Mouse (Mus musculus): Measurements from ENCODE around the gene Col4a1.

DNA sequence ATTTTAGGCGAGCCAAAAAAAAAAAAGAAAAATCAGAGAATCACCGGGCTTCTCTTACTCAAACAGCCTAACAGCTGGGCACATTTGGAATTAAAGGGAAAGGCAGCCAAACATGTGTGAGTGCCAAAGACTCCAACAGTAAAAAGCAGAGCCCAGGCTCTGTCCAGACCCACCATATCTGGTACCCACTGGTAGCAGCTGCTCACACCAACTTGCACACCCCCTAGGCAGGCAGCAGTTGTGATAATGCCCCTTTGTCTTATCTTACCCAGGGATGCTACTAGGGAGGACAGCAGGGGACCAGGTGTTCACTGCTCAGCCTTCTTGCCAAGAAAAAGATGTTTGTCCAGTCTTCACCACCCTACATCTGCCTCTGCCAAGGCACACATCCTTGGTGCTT is 71.1 kb downstream of the Col4a1 start:
- TF ChIP-seq CTCF (conservative IDR thresholded peaks at IDR 0.05; ENCODE audit: low read length) (no peak), POU5F1 (IDR thresholded peaks at IDR 0.05; ENCODE audit: borderline replicate concordance, low read length) (no peak)

All from E14TG2a.4 (cell line).